Mouse (Mus musculus): ENCODE measurements at regions not wholly inside any gene's neighbourhood (a gene's known extent, or its start where the extent isn't known, plus 50 kb on each side); places are given as distances from the start of the nearest gene placed in this dataset.

DNA sequence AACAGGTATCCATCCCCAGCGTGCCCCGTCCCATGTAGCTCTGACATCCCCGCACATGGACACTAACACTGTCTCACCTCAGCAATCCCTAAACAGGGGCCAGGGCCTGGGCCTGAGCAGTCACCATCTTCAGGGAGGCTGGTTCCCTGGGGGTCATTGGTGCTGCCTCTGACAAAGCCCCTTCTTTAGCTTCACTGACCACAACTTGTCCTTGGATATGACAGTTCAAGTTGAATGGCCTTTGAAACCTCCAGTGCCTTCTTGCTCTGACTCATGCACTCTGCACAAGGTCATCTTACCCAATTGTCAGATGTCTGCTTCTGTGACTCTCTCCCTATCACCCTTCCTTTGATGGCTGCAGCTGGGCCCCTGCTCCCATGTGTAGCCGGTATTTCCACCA, 68.2 kb upstream of the Klf13 start:
- no peak overlapping the region for H3K4me3 ChIP-seq (ENCODE audit: low read depth, low read length)
- H3K27me3 ChIP-seq (ENCODE audit: control insufficient read depth, insufficient read depth, low read length, poor library complexity, severe bottlenecking) = no peaks in the 10 kb centered on the region
- TF ChIP-seq EP300 (IDR thresholded peaks at IDR 0.05; ENCODE audit: insufficient read depth, low read depth, low read length) (no peak), POLR2A (IDR thresholded peaks at IDR 0.05; ENCODE audit: insufficient read depth, low read length) (no peak), CTCF (IDR thresholded peaks at IDR 0.05; ENCODE audit: low read depth, low read length) (no peak)
- no peaks in the 10 kb centered on the region for H3K9me3 ChIP-seq (replicated peaks; ENCODE audit: control insufficient read depth, insufficient read depth, low read length, poor library complexity, severe bottlenecking)
- H3K36me3 ChIP-seq (ENCODE audit: control insufficient read depth, insufficient read depth, low read length, poor library complexity, severe bottlenecking) = no peaks in the 10 kb centered on the region
- H3K27ac ChIP-seq (ENCODE audit: insufficient read depth, low read length) = no peak overlapping the region
- H3K4me1 ChIP-seq (ENCODE audit: control insufficient read depth, insufficient read depth, low read length) = no peaks in the 10 kb centered on the region
- no peak overlapping the region for H3K9ac ChIP-seq (ENCODE audit: low read depth, poor library complexity, severe bottlenecking)

DNA sequence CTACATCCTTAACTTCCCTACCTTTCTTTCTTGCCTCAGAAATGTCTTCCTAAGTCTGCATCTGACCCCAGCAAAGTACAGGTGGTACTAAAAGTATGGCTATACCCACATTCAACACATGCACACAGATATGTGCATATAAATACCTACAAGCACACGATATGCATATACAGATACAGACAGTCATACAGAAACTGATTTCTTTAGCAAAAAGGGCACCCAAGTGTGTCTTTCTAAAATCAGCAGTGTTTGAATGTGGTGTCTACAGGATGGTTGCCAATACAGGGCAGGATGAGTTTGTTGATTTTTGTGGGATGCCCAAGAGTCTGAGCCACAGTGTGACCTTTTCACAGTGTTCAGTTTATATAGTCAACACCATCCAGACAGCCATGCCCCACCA, 67.0 kb upstream of the Klf13 start:
- H3K36me3 ChIP-seq (ENCODE audit: control insufficient read depth, insufficient read depth, low read length, poor library complexity, severe bottlenecking) = no peaks in the 10 kb centered on the region
- no peak overlapping the region for H3K27ac ChIP-seq (ENCODE audit: insufficient read depth, low read length)
- no peaks in the 10 kb centered on the region for H3K4me1 ChIP-seq (ENCODE audit: control insufficient read depth, insufficient read depth, low read length)
- H3K4me3 ChIP-seq (ENCODE audit: low read depth, low read length) = no peak overlapping the region
- H3K9ac ChIP-seq (ENCODE audit: low read depth, poor library complexity, severe bottlenecking) = no peak overlapping the region
- no peaks in the 10 kb centered on the region for H3K9me3 ChIP-seq (replicated peaks; ENCODE audit: control insufficient read depth, insufficient read depth, low read length, poor library complexity, severe bottlenecking)
- TF ChIP-seq CTCF (IDR thresholded peaks at IDR 0.05; ENCODE audit: low read depth, low read length) (no peak), EP300 (IDR thresholded peaks at IDR 0.05; ENCODE audit: insufficient read depth, low read depth, low read length) (no peak), POLR2A (IDR thresholded peaks at IDR 0.05; ENCODE audit: insufficient read depth, low read length) (no peak)
- no peaks in the 10 kb centered on the region for H3K27me3 ChIP-seq (ENCODE audit: control insufficient read depth, insufficient read depth, low read length, poor library complexity, severe bottlenecking)

DNA sequence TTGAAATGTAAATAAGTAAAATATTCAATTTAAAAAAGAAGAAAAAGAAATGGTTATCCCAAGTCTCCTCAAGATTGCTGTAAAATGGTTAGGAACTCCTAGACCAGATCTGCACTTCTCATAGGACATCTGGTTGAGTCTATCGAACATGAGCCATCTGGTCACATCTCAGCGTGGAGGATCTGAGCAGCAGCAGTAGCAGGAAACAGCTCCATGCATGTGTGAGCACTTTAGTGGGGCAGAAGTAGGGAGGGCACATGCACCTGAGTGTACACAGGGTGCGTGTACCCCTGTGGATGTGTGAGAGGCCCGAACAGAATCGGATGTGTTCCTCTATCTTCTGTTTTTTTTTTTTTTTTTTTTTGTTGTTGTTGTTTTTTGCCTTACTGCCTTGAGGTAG, 65.2 kb upstream of the Klf13 start:
- TF ChIP-seq EP300 (IDR thresholded peaks at IDR 0.05; ENCODE audit: insufficient read depth, low read depth, low read length) (no peak), POLR2A (IDR thresholded peaks at IDR 0.05; ENCODE audit: insufficient read depth, low read length) (no peak), CTCF (IDR thresholded peaks at IDR 0.05; ENCODE audit: low read depth, low read length) (no peak)
- H3K27me3 ChIP-seq (ENCODE audit: control insufficient read depth, insufficient read depth, low read length, poor library complexity, severe bottlenecking) = no peaks in the 10 kb centered on the region
- H3K27ac ChIP-seq (ENCODE audit: insufficient read depth, low read length) = no peak overlapping the region
- no peaks in the 10 kb centered on the region for H3K36me3 ChIP-seq (ENCODE audit: control insufficient read depth, insufficient read depth, low read length, poor library complexity, severe bottlenecking)
- no peak overlapping the region for H3K4me3 ChIP-seq (ENCODE audit: low read depth, low read length)
- H3K9ac ChIP-seq (ENCODE audit: low read depth, poor library complexity, severe bottlenecking) = no peak overlapping the region
- no peaks in the 10 kb centered on the region for H3K4me1 ChIP-seq (ENCODE audit: control insufficient read depth, insufficient read depth, low read length)
- no peaks in the 10 kb centered on the region for H3K9me3 ChIP-seq (replicated peaks; ENCODE audit: control insufficient read depth, insufficient read depth, low read length, poor library complexity, severe bottlenecking)

- no peak overlapping the region for H3K9ac ChIP-seq (ENCODE audit: low read depth, poor library complexity, severe bottlenecking)
- H3K9me3 ChIP-seq (replicated peaks; ENCODE audit: control insufficient read depth, insufficient read depth, low read length, poor library complexity, severe bottlenecking) = no peaks in the 10 kb centered on the region
- no peak overlapping the region for H3K27ac ChIP-seq (ENCODE audit: insufficient read depth, low read length)
- H3K4me3 ChIP-seq (ENCODE audit: low read depth, low read length) = no peak overlapping the region
- TF ChIP-seq EP300 (IDR thresholded peaks at IDR 0.05; ENCODE audit: insufficient read depth, low read depth, low read length) (no peak), POLR2A (IDR thresholded peaks at IDR 0.05; ENCODE audit: insufficient read depth, low read length) (no peak), CTCF (IDR thresholded peaks at IDR 0.05; ENCODE audit: low read depth, low read length) (no peak)
- no peaks in the 10 kb centered on the region for H3K36me3 ChIP-seq (ENCODE audit: control insufficient read depth, insufficient read depth, low read length, poor library complexity, severe bottlenecking)
- no peaks in the 10 kb centered on the region for H3K4me1 ChIP-seq (ENCODE audit: control insufficient read depth, insufficient read depth, low read length)
- no peaks in the 10 kb centered on the region for H3K27me3 ChIP-seq (ENCODE audit: control insufficient read depth, insufficient read depth, low read length, poor library complexity, severe bottlenecking)
Measured at GRCm38 (mm10) chr7:64001611-64002111, 62.9 kb upstream of the Klf13 start.

DNA sequence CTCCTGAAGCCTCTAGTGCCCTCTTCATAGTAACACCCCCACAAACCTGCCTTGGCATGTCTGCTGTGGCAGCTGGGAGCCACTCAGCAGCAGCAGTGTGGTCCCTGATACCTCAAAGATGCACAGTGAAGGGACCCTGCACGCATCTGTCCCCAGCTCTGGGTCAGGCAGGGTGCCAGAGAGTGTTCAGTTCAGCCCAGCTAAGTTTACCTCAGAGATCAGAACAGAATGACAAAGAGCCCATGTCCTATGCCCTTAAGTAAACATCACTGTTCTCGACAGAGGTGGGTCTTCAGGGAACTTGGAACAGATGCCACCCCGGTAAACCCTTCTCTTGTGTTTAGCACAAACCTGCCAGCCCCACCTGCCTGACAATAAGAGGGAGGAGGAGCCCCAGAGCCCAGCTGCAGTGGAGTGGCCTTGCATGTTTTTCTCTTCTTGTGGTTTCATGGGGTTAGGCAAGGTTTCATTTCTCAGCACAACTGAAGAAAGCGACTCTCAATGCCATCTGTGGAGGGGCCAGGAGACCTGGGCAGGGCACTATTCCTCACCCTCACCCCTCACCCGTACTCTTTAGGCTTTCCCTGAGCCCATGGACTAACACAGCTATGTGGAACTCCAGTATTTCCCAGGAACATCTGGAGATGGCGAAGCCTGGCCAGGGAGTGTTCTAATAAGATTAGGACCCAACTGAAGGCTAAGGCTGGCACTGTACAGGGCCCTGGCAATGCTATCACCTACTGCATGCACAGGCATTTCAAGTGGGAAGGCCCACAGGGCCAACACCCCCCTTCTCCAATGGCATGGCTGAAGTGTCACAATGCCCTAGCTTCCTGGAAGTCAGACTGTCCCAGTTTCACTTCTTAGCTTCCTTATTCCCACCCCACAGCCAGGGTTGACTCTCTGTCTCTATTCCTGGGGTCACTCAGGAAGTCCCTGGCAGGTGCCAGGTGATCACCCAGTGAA, 60.6 kb upstream of the Klf13 start:
- TF ChIP-seq EP300 (IDR thresholded peaks at IDR 0.05; ENCODE audit: insufficient read depth, low read depth, low read length) = no peak
- TF ChIP-seq CTCF (IDR thresholded peaks at IDR 0.05; ENCODE audit: low read depth, low read length) = no peak
- no peaks in the 10 kb centered on the region for H3K4me1 ChIP-seq (ENCODE audit: control insufficient read depth, insufficient read depth, low read length)
- no peaks in the 10 kb centered on the region for H3K36me3 ChIP-seq (ENCODE audit: control insufficient read depth, insufficient read depth, low read length, poor library complexity, severe bottlenecking)
- H3K4me3 ChIP-seq (ENCODE audit: low read depth, low read length) = no peak overlapping the region
- H3K27me3 ChIP-seq (ENCODE audit: control insufficient read depth, insufficient read depth, low read length, poor library complexity, severe bottlenecking) = no peaks in the 10 kb centered on the region
- H3K9ac ChIP-seq (ENCODE audit: low read depth, poor library complexity, severe bottlenecking) = no peak overlapping the region
- H3K9me3 ChIP-seq (replicated peaks; ENCODE audit: control insufficient read depth, insufficient read depth, low read length, poor library complexity, severe bottlenecking) = no peaks in the 10 kb centered on the region
- H3K27ac ChIP-seq (ENCODE audit: insufficient read depth, low read length) = no peak overlapping the region

DNA sequence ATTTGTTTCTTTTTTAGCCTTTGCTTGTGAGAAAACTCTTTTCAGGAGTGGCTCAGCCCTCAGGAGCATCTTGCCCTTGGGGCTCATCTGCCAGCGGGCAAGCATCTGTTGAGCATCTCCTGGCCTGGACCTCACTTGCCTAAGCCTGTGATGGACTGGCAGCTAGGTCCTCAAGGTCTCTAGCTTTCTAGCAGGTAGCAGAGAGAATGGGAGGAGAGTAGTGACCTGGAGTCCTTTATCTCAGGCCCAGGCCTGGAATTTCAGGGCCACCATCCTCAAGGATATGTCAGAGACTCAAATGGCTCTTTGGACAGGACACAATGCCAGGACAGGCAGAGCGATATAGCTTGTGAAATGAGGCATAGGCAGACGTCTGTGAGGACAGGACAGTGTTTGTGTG, 59.3 kb upstream of the Klf13 start:
- Histone ChIP-seq H3K36me3 (ENCODE audit: control insufficient read depth, insufficient read depth, low read length, poor library complexity, severe bottlenecking) (no peaks in the 10 kb centered on the region), H3K9ac (ENCODE audit: low read depth, poor library complexity, severe bottlenecking) (no peak overlapping the region), H3K9me3 (replicated peaks; ENCODE audit: control insufficient read depth, insufficient read depth, low read length, poor library complexity, severe bottlenecking) (no peaks in the 10 kb centered on the region), H3K4me3 (ENCODE audit: low read depth, low read length) (no peak overlapping the region), H3K27ac (ENCODE audit: insufficient read depth, low read length) (no peak overlapping the region), H3K27me3 (ENCODE audit: control insufficient read depth, insufficient read depth, low read length, poor library complexity, severe bottlenecking) (no peaks in the 10 kb centered on the region), H3K4me1 (ENCODE audit: control insufficient read depth, insufficient read depth, low read length) (no peaks in the 10 kb centered on the region)
- no peak for TF ChIP-seq POLR2A (IDR thresholded peaks at IDR 0.05; ENCODE audit: insufficient read depth, low read length)
- TF ChIP-seq EP300 (IDR thresholded peaks at IDR 0.05; ENCODE audit: insufficient read depth, low read depth, low read length) = no peak
- no peak for TF ChIP-seq CTCF (IDR thresholded peaks at IDR 0.05; ENCODE audit: low read depth, low read length)

Data from ES-Bruce4 (cell line).